Mouse (Mus musculus) limb, embryonic 14.5 days (tissue): ENCODE measurements around the gene Sirt4. TPM values are rescaled to one million over a fixed set of nuclear protein-coding genes. Genes with fewer than 3 reads are reported as not detected.

Source experiments
- ATAC-seq: fragments of 200-750 bp; cut with Nextera tagmentation; 2 replicates; pipeline ENCODE4 v1.8.0; 2017; ENCODE audit warnings: low read depth, moderate number of reproducible peaks, moderate TSS enrichment; ENCODE audit not compliant: low FRiP score
- DNase-seq: peaks from one replicate; pipeline ENCODE4 v3.0.0-alpha.2; 2015; ENCODE audit warnings: low spot score
- H3K27ac ChIP-seq: fragments of 300-500 bp; sonication (generic); replicated peaks from 2 replicates; pipeline ENCODE4 v1.5.1; 2014; ENCODE audit warnings: low read depth, mild to moderate bottlenecking, low read length, moderate library complexity, mixed read lengths
- H3K27me3 ChIP-seq: fragments of 300-500 bp; sonication (generic); 2 replicates; pipeline ENCODE4 v1.6.1; 2014; ENCODE audit warnings: low read length, mixed read lengths; ENCODE audit not compliant: control insufficient read depth, insufficient read depth
- H3K36me3 ChIP-seq: fragments of 300-500 bp; sonication (generic); 2 replicates; pipeline ENCODE4 v1.6.1; 2014; ENCODE audit warnings: mild to moderate bottlenecking, low read length, moderate library complexity, mixed read lengths; ENCODE audit not compliant: control insufficient read depth, insufficient read depth
- H3K4me1 ChIP-seq: fragments of 300-500 bp; sonication (generic); 2 replicates; pipeline ENCODE4 v1.6.1; 2014; ENCODE audit warnings: antibody characterized with exemption, low read length, mixed read lengths; ENCODE audit not compliant: control insufficient read depth, insufficient read depth
- H3K4me2 ChIP-seq: fragments of 300-500 bp; sonication (generic); replicated peaks from 2 replicates; pipeline ENCODE4 v1.6.1; 2014; ENCODE audit warnings: low read depth, mild to moderate bottlenecking, low read length, moderate library complexity; ENCODE audit not compliant: severe bottlenecking
- H3K4me3 ChIP-seq: fragments of 300-500 bp; sonication (generic); replicated peaks from 2 replicates; pipeline ENCODE4 v1.5.1; 2014; ENCODE audit warnings: low read length
- H3K9ac ChIP-seq: fragments of 300-500 bp; sonication (generic); 2 replicates; pipeline ENCODE4 v1.6.1; 2014; ENCODE audit warnings: mild to moderate bottlenecking, low read depth, low read length, moderate library complexity; ENCODE audit not compliant: severe bottlenecking
- H3K9me3 ChIP-seq: fragments of 300-500 bp; sonication (generic); 2 replicates; pipeline ENCODE4 v1.6.1; 2016; ENCODE audit warnings: low read length; ENCODE audit not compliant: control insufficient read depth
- POLR2A ChIP-seq: fragments of 200-500 bp; IDR thresholded peaks from 2 replicates; pipeline ENCODE4 v1.8.0; 2012; ENCODE audit warnings: inconsistent platforms, mild to moderate bottlenecking, moderate library complexity, borderline replicate concordance; ENCODE audit not compliant: insufficient read depth, insufficient read length; ENCODE audit errors: extremely low read depth
- WGBS: fragments of 180-500 bp; shearing (Covaris S2); extraction: QIAGEN DNeasy Blood & Tissue Kit; methylation state at CpG from one replicate; pipeline ENCODE4 v1.1.7; 2014; 5-methylcytosine and 5-hydroxymethylcytosine counted together
- polyA plus RNA-seq, 2 experiments: library from polyadenylated mRNA; depleted of rRNA in 1 of 2; stranded (reverse) in 1 of 2; unstranded in 1 of 2; fragments of >200 nt; fragmentation: Nextera tagmentation in 1 of 2; extraction: Ambion mirVana in 1 of 2; gene quantifications; 2 replicates each; pipeline versions ENCODE4 v1.2.1 to v1.2.3; 2012 to 2014

Gene Sirt4
- polyA plus RNA-seq, 2 experiments: 20.4 to 69.2 TPM

DNA sequence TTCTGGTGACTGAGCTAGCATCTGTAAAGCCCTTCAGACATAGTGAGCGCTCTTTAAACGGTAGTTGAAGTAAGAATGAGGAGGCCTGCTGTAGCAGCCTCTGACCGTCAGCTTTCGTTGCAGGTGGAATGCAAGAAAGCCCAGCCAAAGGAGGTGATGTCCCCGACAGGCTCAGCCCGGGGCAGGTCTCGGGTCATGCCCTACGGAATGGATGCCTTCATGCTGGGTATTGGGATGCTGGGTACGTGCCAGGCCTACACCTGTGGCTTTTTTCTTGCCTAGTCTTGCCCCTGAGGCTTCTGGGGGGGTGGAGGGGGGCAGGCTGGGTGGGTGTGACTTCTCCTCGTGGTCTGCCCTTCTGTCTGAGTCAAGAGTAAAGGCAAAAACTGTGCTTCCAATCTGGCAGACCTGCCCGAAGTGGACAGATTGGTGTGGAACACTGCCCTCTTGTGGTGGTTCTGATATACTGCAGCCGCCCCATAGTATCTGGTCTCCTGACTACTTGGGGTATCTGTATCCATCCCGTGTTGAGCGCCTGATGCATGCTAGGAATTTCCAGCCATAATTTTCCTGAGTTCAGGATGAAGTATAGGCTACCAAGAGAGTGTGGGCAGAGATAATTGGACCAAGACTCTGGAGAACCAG lies 43.2 kb downstream of the Sirt4 start:
- Histone ChIP-seq H3K27ac (no peak overlapping the region), H3K4me2 (no peak overlapping the region), H3K36me3 (peaks cover 74% of the 10 kb centered on the region), H3K27me3 (no peaks in the 10 kb centered on the region), H3K4me3 (no peak overlapping the region), H3K9ac (no peak overlapping the region), H3K4me1 (peaks cover 19% of the 10 kb centered on the region), H3K9me3 (no peaks in the 10 kb centered on the region)
- 41% methylated on average over 14 of the region's 14 CpGs for WGBS
- no peak; the same call in 1 of the 2 replicates for ATAC-seq
- TF ChIP-seq POLR2A: no peak
- DNase-seq: peak; percentile 90

DNA sequence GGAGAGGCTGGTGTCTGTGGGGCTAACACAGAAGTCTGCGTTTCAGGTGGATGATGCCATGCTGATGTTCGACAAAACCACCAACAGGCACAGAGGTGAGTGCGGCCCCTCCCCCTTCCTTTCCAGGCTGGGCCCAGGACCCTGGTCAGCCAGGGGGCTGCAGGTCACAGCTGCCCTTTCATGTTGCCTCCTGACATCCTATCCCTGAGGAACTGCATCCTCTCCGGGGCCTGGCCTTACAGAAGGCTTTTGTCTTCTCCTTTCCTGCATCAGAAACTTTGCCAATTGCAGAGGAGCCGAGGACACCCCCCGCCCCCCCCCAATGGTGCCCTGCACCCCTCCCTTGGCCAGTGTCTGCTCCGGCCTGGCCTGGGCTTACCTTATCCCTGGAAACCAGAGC lies 45.9 kb downstream of the Sirt4 start:
- H3K9ac ChIP-seq: no peak overlapping the region
- 32% methylated on average over 7 of the region's 7 CpGs for WGBS
- DNase-seq (no peak), ATAC-seq (no peak)
- no peak overlapping the region for H3K4me2 ChIP-seq
- H3K36me3 ChIP-seq: peaks cover 61% of the 10 kb centered on the region
- no peak overlapping the region for H3K27ac ChIP-seq
- no peak for TF ChIP-seq POLR2A
- no peaks in the 10 kb centered on the region for H3K9me3 ChIP-seq
- peaks cover 46% of the 10 kb centered on the region for H3K4me1 ChIP-seq
- no peak overlapping the region for H3K4me3 ChIP-seq
- no peaks in the 10 kb centered on the region for H3K27me3 ChIP-seq

DNA sequence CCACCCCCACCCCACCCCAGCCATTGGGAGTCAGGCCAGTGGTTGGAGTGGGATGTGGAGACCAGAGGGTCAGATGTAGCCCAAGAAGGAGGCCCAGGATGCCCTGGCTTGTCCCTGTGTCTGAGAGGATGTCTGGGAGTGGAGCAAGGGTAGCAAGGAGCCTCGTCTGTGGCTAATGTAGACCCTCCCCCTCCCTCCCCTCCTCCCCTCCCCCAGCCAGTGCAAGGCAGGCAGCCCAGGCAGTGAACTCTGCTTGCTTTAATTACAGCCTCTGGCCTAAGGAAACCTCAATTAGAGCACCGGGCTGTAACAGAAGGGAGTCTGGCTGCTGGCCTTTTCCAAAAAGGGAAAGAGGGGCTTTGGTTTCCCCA lies 46.6 kb downstream of the Sirt4 start:
- H3K27me3 ChIP-seq: no peaks in the 10 kb centered on the region
- peaks cover 57% of the 10 kb centered on the region for H3K36me3 ChIP-seq
- no peak overlapping the region for H3K4me3 ChIP-seq
- ATAC-seq (no peak), DNase-seq (no peak)
- no peak overlapping the region for H3K4me2 ChIP-seq
- WGBS: 5% methylated on average over 2 of the region's 2 CpGs
- no peaks in the 10 kb centered on the region for H3K9me3 ChIP-seq
- H3K9ac ChIP-seq: no peak overlapping the region
- no peak for TF ChIP-seq POLR2A
- peaks cover 46% of the 10 kb centered on the region for H3K4me1 ChIP-seq
- peak overlapping the region; percentile 86; the same call in 1 of the 2 replicates for H3K27ac ChIP-seq

DNA sequence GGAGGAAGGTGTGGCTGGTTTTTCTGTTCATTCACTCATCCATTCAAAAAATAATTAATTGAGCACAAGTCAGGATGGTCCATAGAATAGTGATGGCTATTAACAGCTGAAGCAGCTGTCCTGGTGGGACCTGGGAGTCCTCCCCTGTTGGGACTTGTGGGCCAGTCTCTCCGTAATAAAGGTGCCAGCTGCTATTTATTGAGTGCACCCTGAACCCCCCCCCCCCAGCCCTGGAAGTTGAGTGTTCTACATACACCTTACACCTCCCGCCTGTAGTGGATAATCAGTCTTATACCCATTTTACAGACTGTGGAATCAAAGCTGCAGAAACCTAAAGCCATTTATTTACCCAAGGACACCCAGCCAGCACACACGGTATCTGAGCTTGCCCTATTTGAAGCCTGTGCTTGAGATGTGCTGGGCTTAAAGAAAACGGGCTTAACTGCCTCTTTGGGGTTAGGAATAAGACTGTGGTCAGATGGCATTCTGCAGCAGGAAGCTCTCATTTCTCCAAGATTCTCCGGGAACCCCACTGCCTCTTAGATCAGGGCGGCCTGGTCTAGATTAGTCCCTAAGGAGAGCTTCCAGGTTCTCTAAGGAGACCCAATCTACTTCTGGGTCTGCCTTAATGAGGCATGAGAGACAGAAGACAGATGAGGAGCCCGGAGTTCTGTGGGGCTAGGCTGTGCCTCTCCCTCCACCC lies 47.1 kb downstream of the Sirt4 start:
- peaks cover 46% of the 10 kb centered on the region for H3K4me1 ChIP-seq
- H3K9me3 ChIP-seq: no peaks in the 10 kb centered on the region
- 34% methylated on average over 7 of the region's 7 CpGs for WGBS
- peak overlapping the region; percentile 68; the same call in 1 of the 2 replicates for H3K9ac ChIP-seq
- H3K4me2 ChIP-seq: peak overlapping the region; percentile 78; the same call in 1 of the 2 replicates
- H3K4me3 ChIP-seq: peak overlapping the region; percentile 34; the same call in 1 of the 2 replicates
- DNase-seq (no peak), ATAC-seq (no peak)
- H3K36me3 ChIP-seq: peaks cover 57% of the 10 kb centered on the region
- H3K27ac ChIP-seq: peak overlapping the region; percentile 86
- no peak for TF ChIP-seq POLR2A
- H3K27me3 ChIP-seq: no peaks in the 10 kb centered on the region

DNA sequence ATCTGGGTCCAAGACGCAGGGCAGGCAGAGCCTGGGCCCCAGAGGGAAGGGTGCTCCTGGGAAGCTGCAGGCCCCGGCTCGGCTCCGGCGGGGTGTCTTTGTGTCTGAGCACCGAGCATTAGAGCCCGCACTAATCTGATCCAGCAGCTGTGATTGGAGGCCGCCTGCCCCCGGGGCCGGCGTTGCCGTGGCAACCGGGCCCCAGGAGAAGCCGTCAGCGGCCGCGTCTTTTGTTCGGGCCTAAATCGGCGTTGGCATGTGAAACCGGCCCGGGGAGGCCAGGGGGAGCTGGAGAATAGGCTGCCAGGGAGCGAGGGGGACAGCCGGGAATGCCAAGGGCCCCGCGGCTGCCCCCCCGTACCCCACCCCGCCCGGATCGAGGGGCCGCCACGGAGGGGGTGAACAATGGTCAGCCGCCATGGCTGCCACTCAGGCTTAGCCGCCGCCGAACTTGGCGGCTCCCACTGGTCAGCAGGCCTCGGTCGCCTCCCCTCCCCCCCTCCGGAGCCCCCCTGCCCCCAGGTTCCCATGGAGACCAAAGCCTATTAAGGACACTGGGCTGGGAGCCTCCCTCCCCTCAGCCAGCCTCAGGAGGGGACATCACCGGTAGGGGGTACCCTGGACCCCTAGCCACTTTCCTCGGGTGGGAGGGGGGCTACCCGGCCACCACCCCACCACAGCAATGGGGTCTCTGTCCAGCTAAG lies 48.0 kb downstream of the Sirt4 start:
- DNase-seq: peak; percentile 76
- ATAC-seq: peak; percentile 85
- peak overlapping the region; percentile 68 for H3K9ac ChIP-seq
- 2% methylated on average over 26 of the region's 43 CpGs for WGBS
- peak overlapping the region; percentile 78 for H3K4me2 ChIP-seq
- H3K27ac ChIP-seq: peak overlapping the region; percentile 86
- 0 out of 2 replicates have a peak, but pooled peaks have one; percentile 19 for TF ChIP-seq POLR2A
- peak overlapping the region; percentile 34 for H3K4me3 ChIP-seq
- H3K4me1 ChIP-seq: peaks cover 50% of the 10 kb centered on the region
- peaks cover 51% of the 10 kb centered on the region for H3K36me3 ChIP-seq
- no peaks in the 10 kb centered on the region for H3K27me3 ChIP-seq
- H3K9me3 ChIP-seq: no peaks in the 10 kb centered on the region
